Mouse (Mus musculus) hindbrain, embryonic 10.5 days (tissue): ENCODE results near the gene Ambra1. TPM values are rescaled to one million over a fixed set of nuclear protein-coding genes. Genes with fewer than 3 reads are reported as not detected.

Source experiments
- DNase-seq: peaks from one replicate; pipeline ENCODE4 v3.0.0-alpha.2; 2017; ENCODE audit warnings: low spot score
- H3K27ac ChIP-seq: fragments of 300-500 bp; sonication (generic); 2 replicates; pipeline ENCODE4 v1.5.1; 2016; ENCODE audit warnings: mild to moderate bottlenecking, moderate library complexity
- H3K27me3 ChIP-seq: fragments of 300-500 bp; sonication (generic); 2 replicates; pipeline ENCODE4 v1.6.1; 2016; ENCODE audit warnings: mild to moderate bottlenecking; ENCODE audit not compliant: poor library complexity, insufficient read depth, severe bottlenecking
- H3K36me3 ChIP-seq: fragments of 300-500 bp; sonication (generic); 2 replicates; pipeline ENCODE4 v1.6.1; 2016; ENCODE audit warnings: mild to moderate bottlenecking, moderate library complexity
- H3K4me1 ChIP-seq: fragments of 300-500 bp; sonication (generic); replicated peaks from 2 replicates; pipeline ENCODE4 v1.6.1; 2016; ENCODE audit warnings: mild to moderate bottlenecking
- H3K4me3 ChIP-seq: fragments of 300-500 bp; sonication (generic); 2 replicates; pipeline ENCODE4 v1.5.1; 2016; ENCODE audit warnings: mild to moderate bottlenecking, moderate library complexity
- H3K9me3 ChIP-seq: fragments of 300-500 bp; sonication (generic); 2 replicates; pipeline ENCODE4 v1.6.1; 2016; ENCODE audit warnings: mild to moderate bottlenecking, moderate library complexity
- WGBS: fragments of 180-500 bp; shearing (Covaris S2); methylation state at CpG from one replicate; pipeline ENCODE4 v1.1.7; 2016; 5-methylcytosine and 5-hydroxymethylcytosine counted together
- polyA plus RNA-seq: library from polyadenylated mRNA; unstranded; fragments of >200 nt; fragmentation: Nextera tagmentation; extraction: Ambion mirVana; gene quantifications from 2 replicates; pipeline ENCODE4 v1.2.1, GENCODE M21; 2016

The Ambra1 gene
- polyA plus RNA-seq, 1 experiment from 2014 or later: 25.7 TPM

GRCm38 (mm10) chr2:91895401-91895800 lies 165.5 kb downstream of the Ambra1 start:
- Histone ChIP-seq H3K27me3 (no peaks in the 10 kb centered on the region), H3K4me1 (no peaks in the 10 kb centered on the region), H3K9me3 (no peaks in the 10 kb centered on the region), H3K27ac (no peak overlapping the region), H3K36me3 (peaks cover 35% of the 10 kb centered on the region), H3K4me3 (no peak overlapping the region)
- 97% methylated on average over 3 of the region's 3 CpGs for WGBS
- no peak for DNase-seq

GRCm38 (mm10) chr2:91897968-91898367 lies 168.0 kb downstream of the Ambra1 start:
- peaks cover 44% of the 10 kb centered on the region for H3K36me3 ChIP-seq
- no peak overlapping the region for H3K27ac ChIP-seq
- DNase-seq: no peak
- H3K9me3 ChIP-seq: no peaks in the 10 kb centered on the region
- H3K4me1 ChIP-seq: no peaks in the 10 kb centered on the region
- no peak overlapping the region for H3K4me3 ChIP-seq
- H3K27me3 ChIP-seq: no peaks in the 10 kb centered on the region

- Histone ChIP-seq H3K36me3 (peaks cover 43% of the 10 kb centered on the region), H3K4me1 (no peaks in the 10 kb centered on the region), H3K4me3 (no peak overlapping the region), H3K9me3 (no peaks in the 10 kb centered on the region), H3K27me3 (no peaks in the 10 kb centered on the region), H3K27ac (no peak overlapping the region)
- DNase-seq: no peak
- whole genome bisulfite sequencing: 95% methylated on average over 3 of the region's 3 CpGs
These were observed 169.2 kb downstream of the Ambra1 start for GRCm38 (mm10) chr2:91899141-91899540.

GRCm38 (mm10) chr2:91900431-91900830 lies 170.5 kb downstream of the Ambra1 start:
- H3K27ac ChIP-seq: no peak overlapping the region
- no peaks in the 10 kb centered on the region for H3K9me3 ChIP-seq
- peaks cover 48% of the 10 kb centered on the region for H3K36me3 ChIP-seq
- H3K27me3 ChIP-seq: no peaks in the 10 kb centered on the region
- DNase-seq: no peak
- H3K4me1 ChIP-seq: peaks cover 7% of the 10 kb centered on the region; the same call in 1 of the 2 replicates
- whole genome bisulfite sequencing: 94% methylated on average over 8 of the region's 8 CpGs
- H3K4me3 ChIP-seq: no peak overlapping the region

- Histone ChIP-seq H3K9me3 (no peaks in the 10 kb centered on the region), H3K27me3 (no peaks in the 10 kb centered on the region), H3K4me1 (peaks cover 7% of the 10 kb centered on the region; the same call in 1 of the 2 replicates), H3K36me3 (peaks cover 57% of the 10 kb centered on the region), H3K27ac (no peak overlapping the region), H3K4me3 (no peak overlapping the region)
- no peak for DNase-seq
- WGBS: 69% methylated on average over 5 of the region's 5 CpGs
These were observed 172.4 kb downstream of the Ambra1 start for GRCm38 (mm10) chr2:91902336-91902735.

GRCm38 (mm10) chr2:91903171-91903925 lies 173.4 kb downstream of the Ambra1 start:
- H3K36me3 ChIP-seq: peaks cover 54% of the 10 kb centered on the region
- WGBS: 89% methylated on average over 3 of the region's 3 CpGs
- no peak overlapping the region for H3K4me3 ChIP-seq
- peaks cover 7% of the 10 kb centered on the region; the same call in 1 of the 2 replicates for H3K4me1 ChIP-seq
- no peaks in the 10 kb centered on the region for H3K27me3 ChIP-seq
- no peak overlapping the region for H3K27ac ChIP-seq
- DNase-seq: no peak
- H3K9me3 ChIP-seq: no peaks in the 10 kb centered on the region

- H3K27me3 ChIP-seq: no peaks in the 10 kb centered on the region
- no peak overlapping the region for H3K4me3 ChIP-seq
- H3K4me1 ChIP-seq: peaks cover 7% of the 10 kb centered on the region; the same call in 1 of the 2 replicates
- H3K27ac ChIP-seq: peak overlapping the region; percentile 60; the same call in 1 of the 2 replicates
- WGBS: 80% methylated on average over 5 of the region's 5 CpGs
- no peak for DNase-seq
- H3K9me3 ChIP-seq: no peaks in the 10 kb centered on the region
- peaks cover 63% of the 10 kb centered on the region for H3K36me3 ChIP-seq
These were observed 174.8 kb downstream of the Ambra1 start for GRCm38 (mm10) chr2:91904618-91905307.

GRCm38 (mm10) chr2:91906141-91906540 lies 176.2 kb downstream of the Ambra1 start:
- no peak for DNase-seq
- Histone ChIP-seq H3K27ac (no peak overlapping the region), H3K27me3 (no peaks in the 10 kb centered on the region), H3K9me3 (no peaks in the 10 kb centered on the region), H3K4me1 (peaks cover 7% of the 10 kb centered on the region; the same call in 1 of the 2 replicates), H3K4me3 (no peak overlapping the region), H3K36me3 (peaks cover 63% of the 10 kb centered on the region)
- WGBS: 90% methylated on average over 2 of the region's 2 CpGs

GRCm38 (mm10) chr2:91912616-91913015 lies 182.7 kb downstream of the Ambra1 start:
- no peak overlapping the region for H3K27ac ChIP-seq
- H3K36me3 ChIP-seq: peaks cover 94% of the 10 kb centered on the region
- no peak overlapping the region for H3K4me3 ChIP-seq
- no peaks in the 10 kb centered on the region for H3K27me3 ChIP-seq
- 82% methylated on average over 3 of the region's 3 CpGs for WGBS
- no peaks in the 10 kb centered on the region for H3K4me1 ChIP-seq
- DNase-seq: no peak
- H3K9me3 ChIP-seq: no peaks in the 10 kb centered on the region

- H3K4me3 ChIP-seq: no peak overlapping the region
- H3K27ac ChIP-seq: no peak overlapping the region
- H3K9me3 ChIP-seq: no peaks in the 10 kb centered on the region
- no peak for DNase-seq
- peaks cover 99% of the 10 kb centered on the region for H3K36me3 ChIP-seq
- no peaks in the 10 kb centered on the region for H3K27me3 ChIP-seq
- H3K4me1 ChIP-seq: no peaks in the 10 kb centered on the region
- 90% methylated on average over 7 of the region's 7 CpGs for whole genome bisulfite sequencing
These were observed 183.6 kb downstream of the Ambra1 start for GRCm38 (mm10) chr2:91913328-91914110.

- peaks cover 7% of the 10 kb centered on the region for H3K4me1 ChIP-seq
- H3K27me3 ChIP-seq: peaks cover 22% of the 10 kb centered on the region
- peaks cover 78% of the 10 kb centered on the region for H3K36me3 ChIP-seq
- 90% methylated on average over 7 of the region's 7 CpGs for WGBS
- H3K4me3 ChIP-seq: no peak overlapping the region
- H3K9me3 ChIP-seq: no peaks in the 10 kb centered on the region
- no peak overlapping the region for H3K27ac ChIP-seq
- no peak for DNase-seq
These were observed 186.5 kb downstream of the Ambra1 start for GRCm38 (mm10) chr2:91916346-91916977.

- Histone ChIP-seq H3K27ac (no peak overlapping the region), H3K9me3 (no peaks in the 10 kb centered on the region), H3K36me3 (peaks cover 71% of the 10 kb centered on the region), H3K27me3 (peaks cover 28% of the 10 kb centered on the region), H3K4me1 (peaks cover 13% of the 10 kb centered on the region), H3K4me3 (no peak overlapping the region)
- 88% methylated on average over 7 of the region's 7 CpGs for WGBS
- DNase-seq: no peak
These were observed 187.2 kb downstream of the Ambra1 start for GRCm38 (mm10) chr2:91917096-91917495.
